Mouse (Mus musculus) liver, adult 2 months (tissue): ENCODE results near the gene Drc3. TPM values are rescaled to one million over a fixed set of nuclear protein-coding genes. Genes with fewer than 3 reads are reported as not detected.

ENCODE experiments used
- DNase-seq: peaks from one replicate; pipeline ENCODE4 v3.0.0-alpha.2; 2011; ENCODE audit warnings: low read depth, low spot score; ENCODE audit errors: extremely low read depth
- H3K27ac ChIP-seq: fragments of 200-500 bp; replicated peaks from 2 replicates; pipeline ENCODE4 v1.5.1; 2012; ENCODE audit warnings: low read depth, mild to moderate bottlenecking, control low read depth, inconsistent platforms, low read length; ENCODE audit not compliant: insufficient read depth
- H3K27me3 ChIP-seq: fragments of 200-500 bp; 2 replicates; pipeline ENCODE4 v1.6.1; 2012; ENCODE audit warnings: mild to moderate bottlenecking, moderate library complexity, low read length, inconsistent platforms; ENCODE audit not compliant: control insufficient read depth, insufficient read depth
- H3K36me3 ChIP-seq: fragments of 200-500 bp; 2 replicates; pipeline ENCODE4 v1.6.1; 2012; ENCODE audit warnings: low read length, inconsistent platforms; ENCODE audit not compliant: control insufficient read depth, insufficient read depth
- H3K4me1 ChIP-seq: fragments of 200-500 bp; 2 replicates; pipeline ENCODE4 v1.6.1; 2011; ENCODE audit warnings: low read length; ENCODE audit not compliant: control insufficient read depth, insufficient read depth
- H3K4me3 ChIP-seq: fragments of 200-500 bp; 2 replicates; pipeline ENCODE4 v1.5.1; 2011; ENCODE audit warnings: low read depth, mild to moderate bottlenecking, control low read depth, low read length, moderate library complexity; ENCODE audit not compliant: insufficient read depth
- H3K79me2 ChIP-seq: fragments of 200-500 bp; 2 replicates; pipeline ENCODE4 v1.6.1; 2012; ENCODE audit warnings: inconsistent platforms, mild to moderate bottlenecking, low read length, moderate library complexity; ENCODE audit not compliant: control insufficient read depth, insufficient read depth
- H3K9ac ChIP-seq: fragments of 200-500 bp; 2 replicates; pipeline ENCODE4 v1.6.1; 2012; ENCODE audit warnings: low read depth, mild to moderate bottlenecking, control low read depth, inconsistent platforms, low read length
- CTCF ChIP-seq: fragments of 200-500 bp; IDR thresholded peaks from 2 replicates; pipeline ENCODE4 v1.5.1; 2011; ENCODE audit warnings: low read depth, low read length, control low read depth
- POLR2A ChIP-seq: fragments of 200-500 bp; IDR thresholded peaks from 2 replicates; pipeline ENCODE4 v1.6.1; 2011; ENCODE audit warnings: low read length, control low read depth; ENCODE audit not compliant: insufficient read depth; ENCODE audit errors: extremely low read depth
- WGBS: fragments of 180-500 bp; shearing (Covaris S2); methylation state at CpG from one replicate; pipeline ENCODE4 v1.1.7; 2018; 5-methylcytosine and 5-hydroxymethylcytosine counted together
- polyA plus RNA-seq: library from polyadenylated mRNA; depleted of rRNA; stranded (reverse); fragments of >200 nt; gene quantifications from 2 replicates; pipeline ENCODE4 v1.2.3, GENCODE M21; 2012
- total RNA-seq: library from RNA; depleted of rRNA; stranded (reverse); fragments of >200 nt; gene quantifications from 2 replicates; pipeline ENCODE4 v1.2.3, GENCODE M21; 2014

Drc3 gene
- total and polyA plus RNA-seq, 2 experiments = 0.46 to 0.64 TPM

GRCm38 (mm10) chr11:60357116-60357515 is 4.0 kb downstream of the Drc3 start:
- Histone ChIP-seq H3K27ac (no peak overlapping the region), H3K9ac (no peak overlapping the region), H3K36me3 (no peaks in the 10 kb centered on the region), H3K79me2 (no peaks in the 10 kb centered on the region), H3K4me3 (no peak overlapping the region), H3K27me3 (no peaks in the 10 kb centered on the region), H3K4me1 (no peaks in the 10 kb centered on the region)
- TF ChIP-seq CTCF (no peak), POLR2A (no peak)
- WGBS = 76% methylated on average over 1 of the region's 1 CpGs
- no peak for DNase-seq

GRCm38 (mm10) chr11:60358548-60358947 is 5.4 kb downstream of the Drc3 start:
- Histone ChIP-seq H3K9ac (no peak overlapping the region), H3K36me3 (no peaks in the 10 kb centered on the region), H3K4me3 (no peak overlapping the region), H3K4me1 (no peaks in the 10 kb centered on the region), H3K27me3 (no peaks in the 10 kb centered on the region), H3K79me2 (no peaks in the 10 kb centered on the region), H3K27ac (no peak overlapping the region)
- TF ChIP-seq CTCF (no peak), POLR2A (no peak)
- no peak for DNase-seq
- 71% methylated on average over 7 of the region's 7 CpGs for WGBS

GRCm38 (mm10) chr11:60359138-60359537 is 6.0 kb downstream of the Drc3 start:
- Histone ChIP-seq H3K9ac (no peak overlapping the region), H3K27me3 (no peaks in the 10 kb centered on the region), H3K4me1 (no peaks in the 10 kb centered on the region), H3K27ac (no peak overlapping the region), H3K79me2 (no peaks in the 10 kb centered on the region), H3K4me3 (no peak overlapping the region), H3K36me3 (no peaks in the 10 kb centered on the region)
- TF ChIP-seq CTCF (no peak), POLR2A (no peak)
- WGBS = 76% methylated on average over 5 of the region's 5 CpGs
- no peak for DNase-seq

- H3K27me3 ChIP-seq = no peaks in the 10 kb centered on the region
- no peak overlapping the region for H3K4me3 ChIP-seq
- no peak overlapping the region for H3K27ac ChIP-seq
- DNase-seq = no peak
- 100% methylated on average over 1 of the region's 1 CpGs for WGBS
- no peaks in the 10 kb centered on the region for H3K79me2 ChIP-seq
- H3K36me3 ChIP-seq = no peaks in the 10 kb centered on the region
- TF ChIP-seq CTCF = no peak
- TF ChIP-seq POLR2A = no peak
- no peaks in the 10 kb centered on the region for H3K4me1 ChIP-seq
- H3K9ac ChIP-seq = no peak overlapping the region
Measured at GRCm38 (mm10) chr11:60359936-60360335, 6.8 kb downstream of the Drc3 start.

- TF ChIP-seq POLR2A = no peak
- TF ChIP-seq CTCF = no peak
- H3K4me1 ChIP-seq = no peaks in the 10 kb centered on the region
- H3K36me3 ChIP-seq = no peaks in the 10 kb centered on the region
- DNase-seq = no peak
- no peak overlapping the region for H3K4me3 ChIP-seq
- no peak overlapping the region for H3K27ac ChIP-seq
- no peaks in the 10 kb centered on the region for H3K79me2 ChIP-seq
- WGBS = 67% methylated on average over 5 of the region's 5 CpGs
- no peaks in the 10 kb centered on the region for H3K27me3 ChIP-seq
- H3K9ac ChIP-seq = no peak overlapping the region
Measured at GRCm38 (mm10) chr11:60360631-60361201, 7.6 kb downstream of the Drc3 start.

- no peaks in the 10 kb centered on the region for H3K36me3 ChIP-seq
- no peak for DNase-seq
- H3K27me3 ChIP-seq = no peaks in the 10 kb centered on the region
- WGBS = 63% methylated on average over 16 of the region's 16 CpGs
- H3K79me2 ChIP-seq = no peaks in the 10 kb centered on the region
- no peaks in the 10 kb centered on the region for H3K4me1 ChIP-seq
- no peak for TF ChIP-seq CTCF
- TF ChIP-seq POLR2A = no peak
- no peak overlapping the region for H3K9ac ChIP-seq
- H3K27ac ChIP-seq = no peak overlapping the region
- H3K4me3 ChIP-seq = no peak overlapping the region
Measured at GRCm38 (mm10) chr11:60366239-60367019, 13.3 kb downstream of the Drc3 start.
